Mouse (Mus musculus) right cerebral cortex, postnatal 36 days (tissue): ENCODE data around the gene Ociad1.
"Not testable (repeated sequence)": the region's sequence is repeated elsewhere in the genome, so short reads cannot be mapped to it uniquely, and the experiment has no call there.

Experiments
- DNase-seq, 2 experiments: peaks; one replicate each; pipeline ENCODE4 v3.0.0; 2022; ENCODE audit warnings: low spot score in 2 of 2, mixed read lengths in 1 of 2

Gene Ociad1

DNA sequence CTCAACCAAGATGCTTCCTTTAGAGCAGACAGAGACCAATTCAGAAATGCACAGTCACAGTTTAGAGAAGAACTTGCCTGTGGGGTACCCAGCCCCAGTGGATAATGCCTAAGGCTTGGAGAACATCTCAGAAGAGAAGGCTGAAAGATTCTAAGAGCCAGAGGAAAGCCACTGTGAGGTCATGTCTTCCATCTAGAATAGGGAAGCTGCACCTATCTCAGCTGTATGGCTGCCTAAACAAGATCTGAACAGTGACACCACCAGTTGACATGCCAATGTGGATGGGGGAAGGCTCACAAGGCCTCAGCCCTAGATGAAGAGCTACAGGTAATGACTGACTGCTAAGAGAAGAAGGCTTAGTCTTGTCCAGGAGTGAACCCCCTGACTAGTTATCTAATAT is 8.5 kb upstream of the Ociad1 start:
- DNase-seq = no peak

DNA sequence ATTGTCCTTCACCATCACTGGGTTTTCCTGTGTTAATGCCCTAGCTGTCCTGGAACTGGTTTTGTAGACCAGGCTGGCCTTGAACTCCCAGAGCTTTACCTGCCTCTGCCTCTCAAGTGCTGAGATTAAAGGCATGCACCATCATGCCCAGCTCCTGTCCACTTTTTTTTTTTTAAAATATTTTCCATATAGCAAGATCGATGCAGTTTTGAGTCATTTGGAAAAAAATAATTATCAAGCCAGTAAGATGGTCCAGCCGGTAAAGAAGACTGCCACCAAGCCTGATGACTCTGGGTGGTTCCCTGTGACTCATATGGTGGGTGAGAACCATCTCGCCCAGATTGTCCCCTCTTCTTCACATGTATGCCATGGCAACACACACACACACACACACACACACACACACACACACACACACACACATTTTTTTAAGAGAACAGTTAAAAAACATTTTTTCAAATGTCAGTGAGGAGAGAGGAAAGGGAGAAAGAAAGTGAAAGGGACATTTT is 7.1 kb upstream of the Ociad1 start:
- no peak for DNase-seq

- no peak for DNase-seq
These were observed 6.0 kb upstream of the Ociad1 start for GRCm38 (mm10) chr5:73286603-73287002.

- DNase-seq = no peak
These were observed 2.7 kb upstream of the Ociad1 start for GRCm38 (mm10) chr5:73289900-73290299.

DNA sequence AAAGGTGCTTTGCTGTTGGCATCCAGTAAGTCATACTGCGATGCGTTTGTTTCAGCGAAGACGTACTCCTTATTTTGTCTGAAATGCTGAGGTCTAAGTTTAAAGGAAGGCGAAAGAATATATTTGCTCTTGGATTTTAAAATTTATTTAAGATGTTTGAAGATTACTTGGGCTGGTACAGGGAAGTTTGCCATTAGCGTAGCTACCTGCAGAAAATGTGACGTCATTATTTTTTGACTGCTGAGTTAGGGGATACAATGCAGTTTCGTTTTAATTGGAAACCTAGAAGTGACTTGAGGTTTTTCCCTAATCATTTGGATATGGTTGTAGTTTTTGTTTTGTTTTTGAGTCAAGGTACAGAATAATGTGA is 859 bp downstream of the Ociad1 start:
- no peak for DNase-seq

DNA sequence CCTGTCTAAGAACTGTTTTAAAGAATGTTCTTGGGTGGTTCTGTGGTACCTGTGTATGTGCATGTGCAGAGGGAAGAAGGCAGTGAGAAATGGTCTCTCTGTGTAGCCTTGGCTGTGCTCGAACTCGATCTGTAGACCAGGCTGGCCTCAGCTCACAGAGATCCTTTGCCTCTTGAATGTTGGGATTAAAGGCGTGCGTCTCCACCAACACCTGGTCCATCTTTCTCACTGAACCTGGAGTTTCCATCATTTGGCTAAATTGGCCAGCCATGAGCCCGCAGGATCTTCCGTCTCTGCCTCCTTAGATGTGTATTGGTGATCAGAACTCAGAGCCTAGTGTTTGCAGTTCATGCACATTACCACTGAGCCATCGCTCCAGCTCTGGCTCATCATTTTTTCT is 2.4 kb downstream of the Ociad1 start:
- DNase-seq = no peak

- DNase-seq = no peak
These were observed 3.3 kb downstream of the Ociad1 start for GRCm38 (mm10) chr5:73295916-73296315.

- no peak for DNase-seq
These were observed 9.2 kb downstream of the Ociad1 start for GRCm38 (mm10) chr5:73301601-73302307.

DNA sequence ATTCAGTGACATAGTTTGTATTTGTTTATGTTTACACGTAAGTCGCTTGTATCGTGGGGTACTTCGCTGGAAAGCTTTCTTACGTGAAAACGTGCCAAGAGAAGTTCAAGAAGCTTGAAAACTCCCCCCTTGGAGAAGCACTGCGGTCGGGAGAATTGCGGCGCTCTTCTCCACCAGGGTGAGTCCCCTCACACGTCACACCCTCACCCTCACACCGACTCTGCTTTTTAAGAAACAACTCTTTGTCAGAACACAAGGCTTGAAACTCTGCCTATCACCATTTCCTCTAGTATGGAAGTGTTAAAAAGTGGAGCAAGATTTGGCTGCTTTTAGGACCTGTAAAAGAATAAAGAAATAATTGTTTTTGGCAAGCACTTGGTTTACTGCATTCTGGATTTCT is 11.9 kb downstream of the Ociad1 start:
- DNase-seq = no peak

DNA sequence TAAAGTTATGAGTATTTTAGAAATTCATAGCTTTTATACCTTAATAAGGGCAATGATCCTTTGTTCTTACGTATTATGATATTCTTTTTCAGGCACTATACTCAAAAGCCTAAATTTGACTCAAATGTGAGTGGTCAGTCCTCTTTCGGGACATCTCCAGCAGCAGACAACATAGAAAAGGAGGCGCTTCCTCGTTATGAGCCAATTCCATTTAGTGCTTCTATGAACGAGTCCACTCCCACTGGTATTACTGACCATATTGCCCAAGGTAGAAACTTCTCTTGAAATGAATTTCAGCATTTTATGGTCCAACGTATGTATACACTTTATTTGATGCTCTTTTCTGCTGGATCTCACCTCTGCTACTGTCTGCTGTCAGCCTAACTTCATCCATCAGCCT is 13.9 kb downstream of the Ociad1 start:
- DNase-seq = no peak

- no peak for DNase-seq
These were observed 14.7 kb downstream of the Ociad1 start for GRCm38 (mm10) chr5:73307297-73307696.

- DNase-seq = no peak
These were observed 16.9 kb downstream of the Ociad1 start for GRCm38 (mm10) chr5:73309496-73309895.

- no peak for DNase-seq
These were observed 17.8 kb downstream of the Ociad1 start for GRCm38 (mm10) chr5:73310401-73310800.

DNA sequence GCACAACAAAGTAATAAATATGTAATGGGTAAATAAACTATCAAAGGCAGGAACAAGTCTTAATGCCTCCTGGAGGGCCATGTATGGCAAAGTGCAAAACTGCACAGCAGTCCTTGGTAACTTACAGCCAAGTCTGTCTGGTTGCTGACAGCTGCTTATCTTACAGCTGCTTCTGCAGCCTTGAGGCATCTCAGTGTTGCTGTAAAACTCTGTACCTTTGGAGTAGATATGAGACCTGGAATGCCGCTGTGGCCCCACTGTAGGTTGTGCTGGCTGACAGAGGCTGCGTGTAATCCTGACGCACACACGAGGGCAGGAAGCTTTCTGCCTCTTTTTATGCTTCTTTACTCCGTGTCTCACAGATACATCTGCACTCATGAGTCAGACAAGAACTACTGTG is 18.9 kb downstream of the Ociad1 start:
- DNase-seq = no peak

DNA sequence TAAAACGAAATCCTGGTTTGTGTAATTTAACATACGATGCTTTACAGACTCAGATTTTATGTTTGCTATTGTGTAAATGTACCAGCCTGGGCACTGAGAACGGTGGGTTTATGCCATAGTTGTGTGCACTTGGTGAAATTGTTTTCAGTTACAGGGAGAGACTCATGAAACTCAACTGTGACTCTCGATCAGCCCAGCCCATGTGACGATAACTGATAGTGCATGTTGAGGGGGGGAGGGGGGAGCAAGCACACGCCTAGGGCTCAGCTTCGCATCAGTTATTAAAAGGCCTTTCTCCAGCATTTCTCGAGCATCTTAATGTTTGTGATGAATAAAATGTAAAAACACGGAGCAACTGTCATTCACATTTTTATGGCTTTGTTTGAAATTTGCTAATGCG is 21.0 kb downstream of the Ociad1 start:
- DNase-seq = no peak

DNA sequence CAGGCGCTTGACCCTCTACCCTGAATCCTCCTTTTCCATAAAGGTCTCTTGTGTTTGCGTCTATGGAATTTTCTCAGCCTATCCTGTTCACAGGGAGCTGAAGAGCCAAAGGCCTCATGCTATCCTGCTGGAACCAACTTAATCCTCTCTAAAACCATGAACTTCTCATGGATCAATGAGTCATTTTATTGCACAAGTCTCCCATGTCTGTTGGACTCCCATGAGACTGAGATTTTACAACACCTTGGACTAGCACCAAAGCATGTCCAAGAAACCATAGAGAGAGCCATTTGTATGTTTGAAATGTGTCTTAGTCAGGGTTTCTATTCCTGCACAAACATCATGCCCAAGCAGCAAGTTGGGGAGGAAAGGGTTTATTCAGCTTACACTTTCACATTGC is 22.1 kb downstream of the Ociad1 start:
- DNase-seq = no peak

DNA sequence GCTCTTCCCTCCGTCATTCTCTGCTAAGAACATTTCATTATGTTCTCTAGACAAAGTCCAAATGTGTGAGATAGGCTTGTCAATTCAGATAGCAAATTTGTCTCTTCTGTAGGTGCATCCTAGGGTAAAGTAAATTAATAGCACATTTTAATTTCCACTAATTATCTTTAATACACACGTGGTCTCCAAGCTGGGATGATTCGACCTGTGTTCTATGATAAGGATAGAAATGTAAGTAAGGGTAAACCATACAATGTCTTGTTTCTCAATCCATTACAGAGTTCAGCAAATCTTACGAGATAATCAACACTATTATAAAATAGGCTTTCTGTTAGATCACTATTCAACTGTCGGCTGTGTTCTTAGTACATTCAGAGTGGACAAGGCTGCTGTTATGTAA is 26.7 kb downstream of the Ociad1 start:
- DNase-seq = no peak

DNA sequence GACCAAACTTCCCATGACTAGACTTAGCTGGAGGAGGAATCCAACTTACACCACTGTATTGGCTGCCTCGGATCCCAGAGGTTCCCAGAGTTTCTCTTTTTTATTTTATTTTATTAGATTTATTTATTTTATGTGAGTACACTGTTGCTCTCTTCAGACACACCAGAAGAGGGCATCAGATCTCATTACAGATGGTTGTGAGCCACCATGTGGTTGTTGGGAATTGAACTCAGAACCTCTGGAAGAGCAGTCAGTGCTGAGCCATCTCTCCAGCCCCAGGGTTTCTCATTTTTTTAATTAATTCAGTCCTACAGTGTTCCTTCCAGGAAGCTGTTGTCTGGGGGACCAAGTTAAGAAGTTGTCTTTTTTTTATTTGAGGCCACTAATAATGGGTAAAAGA is 30.1 kb downstream of the Ociad1 start:
- not testable (repeated sequence) for DNase-seq

- no peak for DNase-seq
These were observed 31.0 kb downstream of the Ociad1 start for GRCm38 (mm10) chr5:73323602-73324001.

DNA sequence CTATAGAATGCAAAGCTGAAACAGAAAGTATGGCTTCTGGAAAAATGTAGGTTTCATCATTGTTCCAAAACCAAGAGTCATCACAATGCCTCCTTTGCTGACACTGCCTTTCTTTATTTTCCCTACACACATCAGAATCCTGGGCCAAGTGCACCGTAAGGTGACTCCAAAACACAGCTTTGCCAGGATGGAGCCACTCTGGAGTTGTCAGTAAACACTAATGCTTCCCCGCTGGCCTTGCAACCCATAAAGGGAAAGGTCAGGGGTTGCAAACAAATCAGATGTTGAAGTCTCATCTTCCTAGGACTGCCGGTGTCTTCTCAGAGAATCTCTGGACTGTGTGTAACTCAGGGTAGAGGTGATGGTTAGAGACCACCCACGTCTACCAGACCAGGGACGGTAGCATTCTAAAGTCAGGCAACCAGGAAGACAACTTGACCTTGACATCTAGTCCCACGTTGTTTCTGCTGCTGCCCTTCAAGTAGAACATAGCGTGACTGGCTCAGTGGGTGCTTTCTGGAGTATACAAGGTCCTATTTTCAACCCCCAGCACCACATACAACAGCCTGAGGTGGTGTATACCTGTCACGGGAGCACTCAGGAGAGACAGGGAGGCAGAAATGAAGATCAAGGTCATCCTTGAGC is 32.1 kb downstream of the Ociad1 start:
- DNase-seq = no peak

GRCm38 (mm10) chr5:73331002-73331401 is 38.4 kb downstream of the Ociad1 start:
- DNase-seq = no peak

- DNase-seq = no peak
These were observed 43.9 kb downstream of the Ociad1 start for GRCm38 (mm10) chr5:73336448-73336847.
